Mouse (Mus musculus): ENCODE data around the gene Cdk5.

The Cdk5 gene

GRCm38 (mm10) chr5:24423129-24424003 lies at the start of gene Cdk5, which contains the start of gene Slc4a2:
Gene Cdk5, minus strand, starts transcription at chr5:24423530.
Gene Slc4a2, plus strand, starts transcription at chr5:24423837.
- in situ Hi-C loops (cut with MboI, MseI), result no loop called here

- in situ Hi-C loops (cut with MboI, MseI), result no loop called here
Measured at GRCm38 (mm10) chr5:24470600-24470999, 47.3 kb upstream of the Cdk5 start.

DNA sequence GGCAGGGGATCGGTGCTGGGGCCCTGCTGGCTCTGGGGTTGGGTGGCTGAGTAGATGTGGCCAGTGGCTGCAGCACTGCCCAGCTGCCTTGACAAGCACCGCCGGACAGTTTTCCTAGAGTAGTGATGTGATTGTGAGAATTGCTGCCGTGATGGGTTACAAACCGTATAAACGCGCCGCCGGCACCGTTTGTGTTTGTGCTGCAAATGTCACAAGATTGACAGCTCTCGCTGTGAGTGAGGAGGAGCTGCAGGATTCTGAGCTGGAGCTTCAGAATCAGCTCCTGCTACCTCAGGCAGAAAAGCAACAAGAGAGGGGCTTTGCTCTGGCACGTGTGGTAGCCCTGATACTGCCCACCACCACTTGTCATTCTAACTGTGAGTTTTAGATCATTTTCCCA lies 43.4 kb upstream of the Cdk5 start:
- in situ Hi-C loops (cut with MboI, MseI), result no loop called here

DNA sequence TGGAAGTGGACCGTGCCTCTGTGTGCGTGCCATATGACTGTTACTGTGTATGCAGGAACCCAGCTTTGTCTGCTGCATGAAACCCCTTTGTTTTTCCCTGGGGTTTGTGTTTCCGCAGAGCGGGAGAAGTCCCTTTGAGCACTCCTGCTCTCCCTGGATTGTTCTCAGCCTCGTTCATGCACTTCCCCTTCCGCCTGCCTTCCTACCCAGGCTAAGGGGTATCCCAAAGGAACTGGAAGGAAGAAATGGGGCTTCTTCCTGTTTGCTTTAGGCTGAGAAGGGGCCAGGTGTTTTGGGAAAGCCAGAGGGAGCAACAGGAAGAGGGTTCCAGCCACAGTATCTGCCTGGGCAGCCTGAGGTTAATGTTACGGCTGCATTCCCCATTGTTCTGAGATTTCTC lies 32.3 kb upstream of the Cdk5 start:
- in situ Hi-C loops (cut with MboI, MseI), result no loop called here

- in situ Hi-C loops (cut with MboI, MseI), result no loop called here
Measured at GRCm38 (mm10) chr5:24455076-24455475, 31.7 kb upstream of the Cdk5 start.

DNA sequence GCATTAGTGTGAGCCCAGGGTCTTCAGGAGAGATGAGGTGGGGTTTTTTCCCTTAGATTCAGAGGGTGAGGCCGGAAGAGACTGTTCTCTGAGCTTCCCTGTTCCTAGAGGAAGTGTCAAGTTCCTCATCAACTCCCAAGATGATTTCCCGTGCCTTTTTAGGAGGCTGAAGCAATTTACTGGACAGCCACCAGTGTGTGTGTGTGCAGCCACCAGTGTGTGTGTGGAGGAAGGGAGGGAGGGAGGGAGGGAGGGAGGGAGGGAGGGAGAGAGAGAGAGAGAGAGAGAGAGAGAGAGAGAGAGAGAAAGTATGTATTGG lies 30.6 kb upstream of the Cdk5 start:
- in situ Hi-C loops (cut with MboI, MseI), result no loop called here

GRCm38 (mm10) chr5:24453283-24453984 lies 30.1 kb upstream of the Cdk5 start:
- in situ Hi-C loops (cut with MboI, MseI), result no loop called here

DNA sequence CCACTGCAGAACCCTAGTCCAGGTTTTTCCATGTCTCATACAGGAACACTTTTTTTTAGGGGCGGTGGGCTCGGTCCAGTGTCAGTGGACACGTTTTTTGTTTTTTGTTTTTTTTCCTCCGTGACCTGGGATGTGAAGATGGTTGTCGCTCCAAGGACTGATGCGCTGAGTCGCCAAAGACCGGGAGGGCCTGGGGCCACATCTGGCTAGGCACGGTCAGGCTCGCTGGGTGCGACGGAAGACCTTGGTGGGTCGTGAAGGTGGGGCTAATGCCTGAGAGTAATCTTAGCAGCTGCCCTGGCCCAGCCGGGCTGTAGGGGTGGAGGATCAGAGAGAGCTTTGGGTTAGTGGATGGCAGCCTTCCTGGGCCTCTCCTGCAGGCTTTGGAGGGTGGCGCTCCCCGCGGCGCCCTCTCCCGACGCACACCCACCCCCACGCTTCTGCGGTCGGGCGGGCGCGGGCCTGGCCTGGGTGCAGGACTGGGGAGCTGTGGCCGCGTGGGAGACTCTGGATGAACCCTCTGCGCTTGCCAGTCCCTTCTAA lies 29.4 kb upstream of the Cdk5 start:
- in situ Hi-C loops (cut with MboI, MseI), result no loop called here

GRCm38 (mm10) chr5:24452030-24452690 lies 28.8 kb upstream of the Cdk5 start, which contains the start of gene Agap3:
Gene Agap3, plus strand, starts transcription at chr5:24452177.
- in situ Hi-C loops (cut with MboI, MseI), result no loop called here

GRCm38 (mm10) chr5:24451264-24452029 lies 28.1 kb upstream of the Cdk5 start:
- in situ Hi-C loops (cut with MboI, MseI), result no loop called here

- in situ Hi-C loops (cut with MboI, MseI), result loop anchor here (5.0 kb wide), 1 partner anchor 600 kb away; no protein-coding TSS in a partner anchor
Measured at GRCm38 (mm10) chr5:24447624-24448298, 24.4 kb upstream of the Cdk5 start, which contains the start of gene Tmub1. Gene Tmub1, minus strand, starts transcription at chr5:24447854.

GRCm38 (mm10) chr5:24446630-24447029 lies 23.3 kb upstream of the Cdk5 start:
- in situ Hi-C loops (cut with MboI, MseI), result loop anchor here (5.0 kb wide), 1 partner anchor 599 kb away; no protein-coding TSS in a partner anchor

DNA sequence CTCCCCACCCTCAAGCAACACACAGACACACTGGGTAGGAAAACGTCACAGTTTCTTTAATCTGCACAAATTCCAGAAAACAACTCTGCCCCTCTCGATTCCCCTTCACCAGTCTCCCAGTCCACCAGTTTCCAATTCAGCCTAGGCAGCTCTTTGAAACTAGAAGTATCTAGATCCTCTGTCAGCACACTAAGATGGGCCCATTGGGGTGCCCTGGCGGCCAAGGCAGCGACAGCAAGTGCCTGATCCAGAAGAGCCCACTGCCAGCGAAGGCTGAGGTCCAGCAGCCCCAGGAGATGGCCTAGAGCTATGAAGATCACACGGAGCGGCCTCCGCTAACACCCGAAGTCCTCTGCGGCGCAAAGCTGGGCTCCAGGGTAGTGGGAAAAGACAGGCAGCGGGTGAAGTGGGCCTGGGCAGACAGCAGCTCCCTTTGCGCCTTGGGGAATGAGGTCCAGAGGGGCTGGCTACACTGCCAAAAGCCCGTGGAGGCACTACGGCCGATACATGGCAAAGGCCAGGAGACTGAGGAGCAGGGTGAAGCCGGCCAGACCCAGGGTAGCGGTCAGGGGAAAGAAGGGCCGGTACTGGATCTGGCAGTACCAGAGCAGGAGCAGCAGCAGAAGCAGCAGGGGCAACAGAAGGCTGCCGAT lies 22.2 kb upstream of the Cdk5 start:
- in situ Hi-C loops (cut with MboI, MseI), result loop anchor here (5.0 kb wide), 1 partner anchor 598 kb away; no protein-coding TSS in a partner anchor

GRCm38 (mm10) chr5:24444746-24445427 lies 21.6 kb upstream of the Cdk5 start, which contains the start of gene Fastk:
Gene Fastk, minus strand, starts transcription at chr5:24445287.
- in situ Hi-C loops (cut with MboI, MseI), result loop anchor here (5.0 kb wide), 1 partner anchor 598 kb away; no protein-coding TSS in a partner anchor

GRCm38 (mm10) chr5:24443927-24444326 lies 20.6 kb upstream of the Cdk5 start:
- in situ Hi-C loops (cut with MboI, MseI), result no loop called here

DNA sequence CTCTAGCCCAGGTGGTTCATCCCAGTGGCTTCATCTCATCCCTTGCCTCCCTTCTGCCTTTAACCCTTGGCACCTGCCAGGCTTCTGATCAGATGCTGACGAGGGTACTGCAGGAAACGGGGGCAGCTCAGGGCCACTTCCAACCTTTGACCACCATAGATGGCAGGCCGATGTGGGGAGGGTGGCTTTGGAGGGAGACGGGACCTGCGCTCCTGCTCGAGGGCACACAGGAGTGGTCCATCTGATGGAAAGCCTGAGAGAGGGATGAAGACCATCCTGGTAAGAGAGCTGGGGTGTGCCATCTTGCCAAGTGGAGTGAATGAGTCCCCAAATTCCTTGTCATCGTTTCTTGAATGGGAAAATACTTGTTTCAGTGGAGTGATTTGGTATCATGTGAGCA lies 19.9 kb upstream of the Cdk5 start:
- in situ Hi-C loops (cut with MboI, MseI), result no loop called here

DNA sequence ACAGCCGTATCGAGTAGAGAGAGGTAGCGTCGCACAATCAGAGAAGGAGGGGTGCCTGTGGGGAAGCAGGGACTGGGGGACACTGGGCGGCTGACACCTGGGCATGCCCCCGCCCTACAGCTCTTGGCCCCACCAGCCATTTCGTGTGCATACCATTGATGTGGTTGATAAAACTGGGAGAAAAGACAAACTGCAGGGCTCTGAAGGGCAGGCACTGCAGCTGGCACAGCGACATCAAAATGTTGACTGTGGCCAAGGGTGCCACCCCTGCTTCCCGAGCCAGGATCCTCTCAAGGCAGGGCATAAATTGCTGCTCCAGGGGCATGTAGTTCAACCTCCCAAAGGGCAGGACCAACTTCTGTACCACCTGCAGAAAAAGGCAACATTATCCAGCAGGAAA lies 18.7 kb upstream of the Cdk5 start:
- in situ Hi-C loops (cut with MboI, MseI), result no loop called here

- in situ Hi-C loops (cut with MboI, MseI), result no loop called here
Measured at GRCm38 (mm10) chr5:24441187-24441586, 17.9 kb upstream of the Cdk5 start.

DNA sequence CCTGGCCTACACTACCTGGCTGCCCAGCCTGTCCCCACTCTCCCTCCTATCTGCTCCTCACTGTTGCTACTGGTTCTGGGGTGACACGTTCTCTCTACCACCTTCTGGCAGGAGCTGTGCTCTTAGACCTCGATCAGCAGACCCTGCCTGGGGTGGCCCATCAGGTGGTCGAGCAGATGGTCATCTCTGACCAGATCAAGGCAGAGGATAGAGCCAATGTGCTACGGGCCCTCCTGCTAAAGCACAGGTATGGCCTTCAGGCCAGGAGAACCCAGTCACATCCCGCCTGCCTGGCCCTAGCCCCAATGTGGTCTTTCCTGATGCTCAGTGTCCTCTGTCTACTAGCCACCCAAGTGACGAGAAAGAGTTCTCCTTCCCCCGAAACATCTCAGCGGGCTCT lies 10.7 kb upstream of the Cdk5 start:
- in situ Hi-C loops (cut with MboI, MseI), result no loop called here
